Mouse (Mus musculus) splenic B cell, adult 2 months (primary cell): ENCODE measurements around the gene Scn4b.
A peak's percentile ranks its signal among the peaks of the same experiment; 100 is the strongest.

Experiments
- DNase-seq: peaks from one replicate; pipeline ENCODE4 v3.0.0-alpha.2; 2011; ENCODE audit warnings: low read depth, low spot score
- H3K27me3 ChIP-seq: 2 replicates; pipeline ENCODE4 v1.6.1; 2012; ENCODE audit warnings: mild to moderate bottlenecking, low read length, moderate library complexity, mixed read lengths; ENCODE audit not compliant: control insufficient read depth, poor library complexity, insufficient read depth, severe bottlenecking
- H3K36me3 ChIP-seq: 2 replicates; pipeline ENCODE4 v1.6.1; 2012; ENCODE audit warnings: mild to moderate bottlenecking, low read length, moderate library complexity, mixed read lengths; ENCODE audit not compliant: control insufficient read depth, poor library complexity, insufficient read depth, severe bottlenecking

Scn4b gene

DNA sequence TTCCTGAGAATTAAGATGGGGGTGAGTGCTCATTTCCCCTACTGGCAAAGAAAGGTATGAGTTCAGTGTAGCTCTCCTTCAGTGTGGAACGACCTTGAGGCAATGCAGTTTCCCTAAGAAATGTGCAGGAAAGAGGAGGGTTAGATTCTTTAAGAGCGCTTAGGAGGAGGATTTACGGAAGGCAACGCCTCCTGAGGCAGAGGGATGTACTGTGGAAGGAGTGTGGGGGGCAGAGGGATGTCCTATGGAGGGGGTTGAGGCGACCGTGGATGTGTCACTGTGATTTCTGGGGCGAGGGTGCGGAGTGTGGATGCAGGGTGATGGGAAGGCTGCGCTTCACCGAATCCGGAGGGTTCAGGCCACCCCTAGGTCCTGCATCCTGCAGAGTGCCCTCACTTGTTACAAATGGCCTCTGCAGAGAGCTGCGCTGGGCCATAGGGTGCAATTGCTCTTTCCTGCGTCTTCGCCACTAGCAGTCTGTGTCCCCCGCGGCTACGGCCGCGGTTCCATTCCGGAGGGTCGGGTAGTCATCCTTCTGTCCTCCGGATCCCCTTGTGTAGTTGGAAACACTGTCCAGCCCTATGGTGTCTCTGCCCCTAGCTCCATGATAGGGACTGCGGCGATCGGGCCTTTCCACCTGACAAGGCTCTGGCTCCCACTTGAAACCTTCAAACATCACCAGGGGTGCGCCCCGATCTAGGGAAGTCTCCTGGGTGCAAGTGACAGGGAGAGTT lies 7.5 kb downstream of the Scn4b start:
- no peaks in the 10 kb centered on the region for H3K36me3 ChIP-seq
- no peaks in the 10 kb centered on the region for H3K27me3 ChIP-seq
- no peak for DNase-seq

DNA sequence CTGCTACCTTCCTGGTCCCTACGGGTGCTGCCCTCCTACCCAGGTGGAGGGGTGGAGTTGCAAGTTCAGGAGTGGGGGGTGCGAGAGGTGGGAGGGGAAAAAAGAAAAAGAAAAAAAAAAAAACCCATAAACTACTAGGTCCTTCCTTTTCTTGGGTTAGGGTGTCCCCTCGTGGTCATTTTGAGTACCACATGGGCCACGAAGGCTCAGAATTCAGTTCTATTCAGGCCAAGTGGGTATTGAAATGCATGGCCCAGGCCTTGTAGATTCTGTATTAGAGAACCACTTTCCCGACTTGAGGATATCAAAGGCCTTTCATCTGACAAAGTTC lies 8.0 kb downstream of the Scn4b start:
- peak; percentile 83 for DNase-seq
- Histone ChIP-seq H3K27me3 (no peaks in the 10 kb centered on the region), H3K36me3 (no peaks in the 10 kb centered on the region)

DNA sequence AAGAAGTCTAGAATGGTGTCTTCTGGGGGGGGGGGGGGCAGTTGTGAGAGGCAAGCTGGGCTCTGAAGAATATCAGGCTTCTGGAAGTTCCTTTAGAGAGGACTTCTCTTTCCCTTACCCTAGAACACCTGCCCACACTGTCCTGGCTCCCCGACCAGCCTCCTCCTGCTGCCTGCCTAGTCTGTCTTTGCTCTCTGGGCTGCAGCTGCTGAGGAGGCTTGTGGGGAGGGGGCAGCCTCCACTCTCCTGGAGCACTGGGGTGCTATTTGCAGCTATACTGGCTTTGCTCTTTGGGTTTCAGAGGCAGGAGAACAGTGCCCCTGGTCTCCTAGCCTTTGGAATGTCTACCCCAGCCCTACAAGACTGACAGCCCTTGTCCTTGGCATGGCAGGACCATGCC lies 12.7 kb downstream of the Scn4b start:
- no peak for DNase-seq
- Histone ChIP-seq H3K27me3 (no peaks in the 10 kb centered on the region), H3K36me3 (no peaks in the 10 kb centered on the region)

DNA sequence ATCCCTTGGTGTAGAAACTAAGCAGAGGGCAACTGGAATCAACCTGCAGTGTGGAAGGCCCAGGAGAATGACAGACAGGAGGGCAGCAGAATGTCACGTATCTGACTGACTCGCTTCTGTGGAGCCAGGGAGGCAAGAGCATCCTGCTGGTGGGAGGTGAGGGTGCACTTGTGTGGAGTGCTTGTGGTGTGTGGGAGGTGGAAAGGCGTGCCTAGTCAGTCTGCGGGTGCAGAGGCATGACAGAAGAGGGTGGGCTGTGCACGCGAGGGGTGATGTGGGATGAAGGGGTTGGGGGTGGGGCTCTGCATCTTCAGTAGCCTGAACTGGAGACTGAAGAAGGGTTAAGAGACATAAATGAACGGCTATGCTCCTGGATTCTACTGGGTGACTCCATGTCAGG lies 15.2 kb downstream of the Scn4b start:
- no peak for DNase-seq

DNA sequence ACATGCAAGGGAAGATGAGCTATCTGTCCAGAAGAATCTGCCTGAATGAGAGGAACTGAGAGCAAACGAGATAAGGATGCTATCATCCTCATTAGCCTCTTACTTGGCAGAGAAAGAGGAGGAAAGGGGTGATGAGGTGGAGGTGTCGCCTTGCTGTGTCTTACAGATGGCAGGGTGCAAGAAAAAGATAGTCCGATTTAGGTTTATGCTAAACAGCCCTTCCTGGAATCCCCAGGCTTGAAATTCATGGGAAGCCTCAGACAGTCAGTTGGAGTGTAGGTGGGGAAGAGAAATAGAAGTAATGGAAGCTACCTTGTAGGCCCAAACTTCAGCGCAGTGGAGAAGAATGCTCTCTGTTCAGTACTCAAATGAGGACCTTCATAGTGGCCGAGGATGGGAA lies 29.7 kb downstream of the Scn4b start:
- Histone ChIP-seq H3K36me3 (no peaks in the 10 kb centered on the region), H3K27me3 (no peaks in the 10 kb centered on the region)
- DNase-seq = no peak

More for the DNA sequence above, 15.2 kb downstream of the Scn4b start:
- Histone ChIP-seq H3K36me3 (no peaks in the 10 kb centered on the region), H3K27me3 (no peaks in the 10 kb centered on the region)

DNA sequence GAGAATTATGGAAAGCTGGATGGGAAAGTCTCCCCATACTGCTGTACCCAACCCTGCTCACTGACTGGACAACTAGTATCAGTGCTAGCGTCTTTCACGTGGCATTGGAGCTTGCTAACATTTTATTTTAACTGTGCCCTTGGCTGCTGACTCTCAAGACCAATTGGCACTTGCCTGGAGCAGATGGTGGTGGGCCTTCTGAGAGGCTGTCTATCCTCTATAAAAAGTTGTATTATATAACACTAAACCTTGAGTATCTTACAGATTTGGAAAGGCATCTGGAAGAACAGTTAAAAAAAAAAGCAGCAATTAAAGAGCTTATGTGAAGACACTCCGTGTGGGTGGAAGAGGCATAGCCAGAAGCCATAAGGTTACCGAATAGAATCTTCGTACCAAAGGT lies 32.0 kb downstream of the Scn4b start:
- DNase-seq = no peak
- no peaks in the 10 kb centered on the region for H3K36me3 ChIP-seq
- no peaks in the 10 kb centered on the region for H3K27me3 ChIP-seq

DNA sequence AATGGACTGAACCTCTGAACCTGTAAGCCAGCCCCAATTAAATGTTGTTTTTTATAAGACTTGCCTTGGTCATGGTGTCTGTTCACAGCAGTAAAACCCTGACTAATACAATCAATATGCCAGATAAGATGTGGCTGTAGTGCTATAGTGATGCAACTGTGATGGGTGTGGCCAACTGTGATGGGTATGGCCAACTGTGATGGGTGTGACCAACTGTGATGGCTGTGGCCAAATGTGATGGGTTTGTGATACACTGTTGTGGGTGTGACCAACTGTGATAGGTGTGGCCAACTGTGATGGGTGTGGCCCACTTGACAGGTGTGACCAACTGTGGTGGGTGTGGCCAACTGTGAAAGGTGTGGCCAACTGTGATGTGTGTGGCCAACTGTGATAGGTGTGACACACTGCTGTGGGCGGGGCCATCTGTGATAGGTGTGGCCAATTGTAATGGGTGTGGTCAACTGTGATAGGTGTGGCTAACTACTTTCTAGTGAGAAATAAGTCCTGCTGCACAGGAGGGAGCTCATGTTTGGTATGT lies 32.9 kb downstream of the Scn4b start:
- no peaks in the 10 kb centered on the region for H3K27me3 ChIP-seq
- no peak for DNase-seq
- H3K36me3 ChIP-seq = no peaks in the 10 kb centered on the region

DNA sequence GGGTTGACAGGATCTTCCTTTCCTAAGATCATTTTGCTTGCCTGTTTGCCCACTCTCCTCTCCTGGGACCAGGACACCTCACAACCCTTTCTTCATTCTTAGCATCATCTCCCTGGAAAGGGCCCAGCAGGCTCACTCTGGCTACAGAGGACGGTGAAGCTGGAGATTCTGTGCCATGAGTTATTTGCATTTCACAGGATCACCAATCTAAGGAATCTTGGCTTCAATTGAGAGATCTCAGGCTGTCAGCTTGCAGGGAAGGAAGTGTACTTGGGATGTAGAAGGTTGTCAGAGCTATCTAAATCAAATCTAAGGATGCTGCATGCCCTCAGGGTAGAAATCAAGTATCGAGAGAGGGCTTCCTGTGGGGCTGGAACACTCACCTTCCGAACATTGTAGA lies 35.3 kb downstream of the Scn4b start:
- Histone ChIP-seq H3K36me3 (no peaks in the 10 kb centered on the region), H3K27me3 (no peaks in the 10 kb centered on the region)
- DNase-seq = no peak

DNA sequence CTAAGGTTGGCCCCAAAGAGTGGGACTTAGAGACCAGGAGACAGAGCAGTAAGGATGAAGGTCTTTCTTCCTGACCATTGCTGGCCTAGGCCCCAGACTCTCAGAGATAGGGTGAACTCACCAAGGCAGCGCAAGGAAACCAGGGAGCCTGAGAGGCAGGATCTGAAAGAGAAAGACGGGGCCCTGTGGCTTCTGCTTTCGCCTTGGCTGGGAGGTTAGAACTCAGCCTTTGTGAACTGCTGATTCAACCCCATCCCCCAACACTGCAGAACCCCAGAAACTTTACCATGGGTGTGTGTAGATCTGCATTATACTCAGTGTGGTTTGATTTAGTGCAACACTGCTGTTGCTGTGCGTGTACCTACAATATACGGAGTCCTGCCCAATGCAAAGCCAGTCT lies 41.1 kb downstream of the Scn4b start:
- peak; percentile 14 for DNase-seq
- Histone ChIP-seq H3K36me3 (no peaks in the 10 kb centered on the region), H3K27me3 (no peaks in the 10 kb centered on the region)

DNA sequence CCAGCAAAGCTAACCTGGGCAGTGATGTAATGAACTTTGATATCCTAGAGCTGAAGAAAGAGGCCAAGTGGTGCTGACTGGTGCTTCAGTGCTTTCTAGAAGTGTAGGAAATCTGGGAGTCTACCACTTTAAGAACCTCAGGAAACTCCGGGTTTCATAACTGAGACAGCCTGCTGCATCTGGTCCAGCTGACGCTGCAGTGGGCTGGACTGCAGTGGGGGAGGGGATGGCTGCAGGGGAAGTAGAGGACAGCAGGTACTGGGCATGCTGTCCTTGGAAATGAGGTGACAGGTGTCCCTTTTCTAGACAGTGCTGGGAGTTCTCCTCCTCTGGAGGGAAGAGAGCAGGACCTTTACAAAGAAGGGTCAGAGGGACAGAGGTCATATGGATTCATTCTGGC lies 43.6 kb downstream of the Scn4b start, which contains the start of gene BC049352:
Gene BC049352, plus strand, starts transcription at position 238 of the 400 bp plus-strand sequence.
- DNase-seq = no peak
- Histone ChIP-seq H3K27me3 (no peaks in the 10 kb centered on the region), H3K36me3 (no peaks in the 10 kb centered on the region)

DNA sequence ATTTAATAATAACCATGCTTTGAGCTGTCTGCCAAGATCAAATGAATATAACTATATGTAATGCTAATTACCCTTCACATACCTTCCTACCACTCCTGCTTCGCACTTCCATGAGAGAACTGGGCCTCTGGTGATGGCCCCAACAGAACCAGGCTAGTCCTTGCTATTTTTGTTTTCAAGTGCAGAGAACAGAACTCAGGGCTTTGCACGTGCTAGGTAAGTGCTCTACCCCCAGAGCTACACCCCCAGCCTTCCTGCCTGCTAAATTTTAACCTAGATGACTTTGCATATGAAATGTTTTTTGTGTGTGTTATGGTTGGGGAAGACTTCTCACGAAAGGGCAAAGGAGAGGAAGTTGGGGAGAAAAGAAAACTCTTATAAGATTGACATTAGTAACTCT lies 44.3 kb downstream of the Scn4b start:
- H3K27me3 ChIP-seq = no peaks in the 10 kb centered on the region
- peak; percentile 22 for DNase-seq
- no peaks in the 10 kb centered on the region for H3K36me3 ChIP-seq

DNA sequence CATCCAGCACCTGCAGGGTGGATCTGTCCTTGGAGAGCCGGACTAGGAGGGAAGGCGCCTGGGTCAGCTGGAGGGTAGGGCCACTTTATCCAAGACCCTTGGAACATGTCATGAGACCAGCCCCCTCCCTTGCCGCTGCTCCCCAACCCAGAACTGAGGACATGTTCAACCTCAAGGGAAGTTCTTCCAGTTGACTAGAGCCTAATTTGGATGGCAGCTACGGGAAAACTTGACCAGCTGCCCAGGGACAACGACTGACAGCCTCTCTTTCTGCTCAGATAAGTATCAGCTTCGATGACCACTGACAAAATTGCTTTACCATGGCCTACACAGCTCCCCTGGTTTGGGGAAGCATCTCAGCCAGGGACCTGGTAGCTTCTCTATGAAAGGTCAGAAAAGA lies 45.1 kb downstream of the Scn4b start:
- no peaks in the 10 kb centered on the region for H3K27me3 ChIP-seq
- DNase-seq = no peak

DNA sequence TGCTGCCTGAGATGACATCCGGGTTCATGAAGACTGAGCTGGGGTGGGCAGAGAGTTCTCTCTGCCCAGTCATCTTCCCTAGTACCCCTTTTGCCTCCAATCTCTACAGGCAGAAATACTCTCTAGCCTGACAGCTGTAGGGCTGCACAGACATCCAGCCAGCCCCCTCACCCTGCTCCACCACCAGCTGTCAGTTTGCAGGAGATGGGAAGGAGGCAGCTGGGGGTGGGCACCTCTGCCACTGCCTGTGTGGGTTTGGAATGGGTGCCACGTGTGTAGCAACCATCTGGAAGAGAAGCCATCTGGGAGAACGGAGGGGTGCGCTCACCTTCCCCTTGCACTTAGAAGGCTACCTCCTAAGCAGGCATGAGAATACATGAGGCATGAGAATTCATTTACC lies 47.1 kb downstream of the Scn4b start:
- Histone ChIP-seq H3K36me3 (no peaks in the 10 kb centered on the region), H3K27me3 (no peaks in the 10 kb centered on the region)
- no peak for DNase-seq

More for the DNA sequence above, 45.1 kb downstream of the Scn4b start:
- H3K36me3 ChIP-seq = no peaks in the 10 kb centered on the region

DNA sequence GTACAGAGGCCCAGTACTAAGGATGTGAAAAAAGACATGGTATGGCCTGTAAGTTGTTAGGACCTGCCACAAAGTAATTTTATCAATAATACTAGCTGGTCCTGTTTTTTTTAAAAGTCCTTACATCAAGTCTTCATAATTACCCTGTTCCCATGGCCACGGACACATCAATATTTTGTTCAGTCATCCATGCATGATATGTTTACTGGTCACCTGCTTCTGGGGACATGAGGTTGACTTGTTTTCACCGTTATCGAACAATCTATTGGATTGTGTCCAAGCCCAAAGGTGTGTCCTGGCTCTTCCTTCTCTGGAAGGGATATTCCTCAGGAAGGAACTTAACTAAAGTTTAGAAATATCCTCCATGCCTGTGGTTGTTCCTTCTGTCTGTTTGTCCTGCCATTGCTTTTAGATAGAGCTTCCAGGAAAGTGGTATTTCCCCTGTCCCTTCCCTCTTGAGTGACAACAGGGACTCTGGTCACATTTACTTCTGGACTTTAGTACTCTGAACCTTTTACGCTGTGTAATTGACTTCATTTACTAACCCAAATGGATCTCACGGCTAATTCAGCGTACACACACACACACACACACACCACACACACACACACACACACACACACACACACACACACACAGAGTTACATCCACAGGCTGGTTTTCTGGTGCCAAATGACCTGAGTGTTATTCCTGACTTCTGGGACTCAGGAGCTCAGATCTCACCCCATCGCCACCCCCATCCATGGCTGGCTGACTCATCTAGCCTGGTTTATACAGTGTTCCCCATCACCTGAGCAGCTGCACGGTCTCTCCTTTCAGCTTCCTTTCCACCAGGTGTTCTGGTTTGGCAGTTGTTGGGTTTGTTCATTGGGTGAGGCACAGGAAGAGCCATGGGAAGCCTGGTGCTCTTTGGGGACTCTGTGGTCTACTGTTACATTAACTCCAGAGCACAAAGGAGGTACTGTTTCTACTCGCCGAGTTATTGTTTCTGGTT lies 50.7 kb downstream of the Scn4b start:
- DNase-seq = peak; percentile 6
- no peaks in the 10 kb centered on the region for H3K36me3 ChIP-seq

DNA sequence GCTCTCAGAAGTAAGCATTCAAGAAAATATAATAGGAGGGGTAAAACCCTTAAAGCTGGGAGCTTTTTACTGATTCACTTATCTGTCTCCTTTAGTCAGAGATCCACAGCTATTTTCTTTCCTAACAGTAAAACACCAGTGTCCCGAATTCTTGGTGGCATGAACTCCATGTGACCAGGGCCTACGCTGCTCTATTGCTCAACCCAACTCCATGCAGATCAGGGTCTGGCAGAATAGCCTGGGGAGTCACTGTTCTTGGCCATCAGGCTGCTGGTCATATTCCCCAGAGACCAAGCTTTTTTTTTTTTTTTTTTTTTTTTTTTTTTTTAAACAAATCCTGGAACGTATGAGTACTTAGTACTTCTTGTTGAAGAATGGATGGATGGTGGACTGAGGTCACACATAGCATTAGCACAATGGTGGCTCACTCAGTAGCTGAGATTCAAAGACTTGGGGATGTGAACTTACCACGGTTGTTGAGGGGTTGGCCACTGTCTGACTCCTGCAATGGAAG lies 51.5 kb downstream of the Scn4b start:
- Histone ChIP-seq H3K36me3 (no peaks in the 10 kb centered on the region), H3K27me3 (no peaks in the 10 kb centered on the region)
- no peak for DNase-seq

More for the DNA sequence above, 50.7 kb downstream of the Scn4b start:
- H3K27me3 ChIP-seq = no peaks in the 10 kb centered on the region
